Mouse (Mus musculus): ENCODE data around the gene Hal.

GRCm38 (mm10) chr10:93488066-93488827 is at the start of gene Hal:
- TF ChIP-seq EP300 (IDR thresholded peaks at IDR 0.05; ENCODE audit: low read depth in 1 of 2, low read length in 2 of 2) (no peak), MEF2A (IDR thresholded peaks at IDR 0.05; ENCODE audit: extremely low read depth, insufficient replicate concordance, low read depth, low read length, poor library complexity, severe bottlenecking) (no peak), HCFC1 (IDR thresholded peaks at IDR 0.05; ENCODE audit: low read depth, low read length) (no peak), CTCF (IDR thresholded peaks at IDR 0.05 in 2 of 3, conservative IDR thresholded peaks at IDR 0.05 in 1 of 3; ENCODE audit: control insufficient read depth in 1 of 3, insufficient read depth in 1 of 3, low read depth in 2 of 3, low read length in 3 of 3, poor library complexity in 1 of 3, severe bottlenecking in 1 of 3) (no peak), ELF1 (IDR thresholded peaks at IDR 0.05; ENCODE audit: low read depth, low read length) (no peak), ZC3H11A (IDR thresholded peaks at IDR 0.05; ENCODE audit: low read depth, low read length) (no peak), E2F4 (IDR thresholded peaks at IDR 0.05; ENCODE audit: borderline replicate concordance, low read depth, low read length) (no peak), NELFE (IDR thresholded peaks at IDR 0.05; ENCODE audit: low read depth, low read length) (no peak), MYB (IDR thresholded peaks at IDR 0.05; ENCODE audit: low read depth, low read length) (no peak), BHLHE40 (IDR thresholded peaks at IDR 0.05; ENCODE audit: borderline replicate concordance, low read depth, low read length) (no peak), RAD21 (IDR thresholded peaks at IDR 0.05; ENCODE audit: low read depth, low read length) (no peak), SMC3 (IDR thresholded peaks at IDR 0.05; ENCODE audit: low read depth, low read length) (no peak), TCF12 (IDR thresholded peaks at IDR 0.05; ENCODE audit: low read depth, low read length) (no peak), TAL1 (IDR thresholded peaks at IDR 0.05; ENCODE audit: low read length) (no peak)

Measured in MEL (cell line).